Mouse (Mus musculus): Measurements from ENCODE around the gene Tdp1. TPM values are rescaled to one million over a fixed set of nuclear protein-coding genes. Genes with fewer than 3 reads are reported as not detected.

Tdp1 gene
- total RNA-seq, 2 experiments from 2014 or later = 13.4 to 16.0 TPM

DNA sequence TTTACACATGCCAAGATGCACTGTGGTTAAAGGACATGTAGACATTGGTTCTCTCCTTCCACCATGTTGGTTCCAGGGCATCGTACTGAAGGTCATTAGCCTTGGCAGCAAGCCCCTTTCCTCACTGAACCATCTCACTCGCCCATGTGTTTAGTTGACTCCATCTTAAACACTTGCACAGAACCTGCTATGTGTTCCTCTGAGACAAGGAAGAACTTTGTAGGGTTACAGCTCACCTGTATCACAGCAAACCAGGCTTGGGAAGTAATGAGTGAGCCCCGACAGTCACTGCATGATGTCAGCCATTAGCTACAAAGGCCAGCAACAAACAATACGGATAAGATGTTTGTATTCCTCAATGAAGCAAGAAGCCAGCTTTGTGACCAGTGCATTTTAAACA lies 13.5 kb downstream of the Tdp1 start:
- no peak for DNase-seq

DNA sequence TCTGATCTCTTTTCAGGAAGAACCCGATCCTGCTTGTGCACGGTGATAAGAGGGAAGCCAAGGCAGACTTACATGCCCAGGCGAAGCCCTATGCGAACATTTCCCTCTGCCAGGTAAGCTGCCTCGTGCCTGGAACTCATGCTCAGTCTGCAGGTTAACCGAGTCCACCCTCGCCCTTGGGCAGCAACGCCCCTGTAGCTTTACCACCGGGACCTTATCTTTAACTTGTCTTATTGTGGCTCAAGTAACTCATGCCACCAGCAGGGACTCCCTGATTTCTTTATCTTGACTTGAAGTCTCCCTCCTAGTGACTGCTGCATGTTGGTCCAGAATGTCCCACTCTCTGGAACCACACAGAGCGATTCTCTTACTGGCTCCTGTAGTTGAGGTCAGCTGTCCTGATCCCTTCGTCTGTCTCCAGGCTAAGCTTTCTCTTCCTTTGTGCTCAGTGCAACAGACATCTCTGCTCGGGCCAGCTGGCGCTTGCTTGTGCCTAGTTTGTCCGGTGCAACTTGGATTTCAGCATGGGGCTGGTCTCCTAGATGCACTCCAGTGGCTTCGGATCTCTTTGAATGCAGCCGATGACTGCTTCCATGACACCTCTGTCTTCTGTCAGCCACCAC lies 14.0 kb downstream of the Tdp1 start:
- DNase-seq = no peak

DNA sequence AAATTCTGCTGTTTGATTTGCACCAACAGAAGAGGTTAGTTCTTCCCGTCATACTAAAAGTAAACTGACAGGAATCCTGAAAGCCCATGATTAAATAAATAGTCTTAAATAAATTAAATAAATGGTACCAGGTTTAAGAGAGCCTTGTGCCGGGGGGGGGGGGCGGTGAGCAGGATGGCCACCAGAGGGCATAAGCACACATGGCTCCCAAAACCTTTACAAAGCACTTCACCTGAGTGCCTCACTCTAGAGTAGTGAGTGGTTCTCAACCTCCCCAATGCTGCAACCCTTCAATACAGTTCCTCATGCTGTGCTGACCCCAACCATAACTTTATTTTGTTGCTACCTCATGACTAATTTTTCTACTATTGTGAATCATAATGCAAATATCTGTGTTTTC lies 15.7 kb downstream of the Tdp1 start:
- DNase-seq = no peak

DNA sequence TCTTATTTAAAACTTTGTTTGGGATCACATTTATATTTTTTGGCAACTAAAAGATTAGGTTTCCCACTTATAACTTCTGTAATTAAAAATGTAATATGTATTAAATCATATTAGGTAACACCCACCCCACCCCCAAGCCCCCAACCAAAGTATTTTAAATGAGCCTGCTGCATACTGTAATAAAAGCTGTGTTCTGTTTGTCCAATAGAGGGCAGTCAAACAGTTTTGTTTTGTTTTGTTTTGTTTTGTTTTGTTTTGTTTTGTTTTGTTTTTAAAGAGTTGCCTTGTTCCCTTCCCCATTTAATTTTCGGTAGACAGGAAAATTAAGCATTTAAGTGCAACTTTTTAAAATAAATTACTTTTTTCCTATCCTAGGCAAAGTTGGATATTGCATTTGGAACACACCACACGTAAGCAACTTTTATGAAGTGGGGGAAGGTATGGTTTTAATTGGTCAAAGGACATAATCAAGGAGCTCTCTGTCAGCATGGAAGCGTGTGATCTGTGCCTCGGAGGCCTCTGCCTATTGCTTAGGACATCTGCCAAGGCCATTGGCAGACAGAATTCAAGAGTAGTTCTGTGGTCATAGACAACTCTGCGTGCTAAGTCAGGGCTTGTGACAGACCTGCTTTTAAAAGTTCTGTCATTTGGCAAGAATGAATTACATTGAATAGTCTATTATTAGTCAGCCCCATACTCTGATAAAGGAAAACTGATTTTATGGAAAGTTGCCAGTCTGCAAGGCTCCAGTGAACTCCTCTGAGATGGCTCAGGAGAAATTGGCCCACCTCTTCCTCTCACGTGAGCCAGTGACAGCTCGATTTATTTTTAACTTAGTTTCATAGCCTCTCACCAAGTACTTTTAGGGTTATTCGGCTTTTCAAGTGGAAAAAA lies 17.9 kb downstream of the Tdp1 start:
- peak; percentile 17 to 25 for DNase-seq

DNA sequence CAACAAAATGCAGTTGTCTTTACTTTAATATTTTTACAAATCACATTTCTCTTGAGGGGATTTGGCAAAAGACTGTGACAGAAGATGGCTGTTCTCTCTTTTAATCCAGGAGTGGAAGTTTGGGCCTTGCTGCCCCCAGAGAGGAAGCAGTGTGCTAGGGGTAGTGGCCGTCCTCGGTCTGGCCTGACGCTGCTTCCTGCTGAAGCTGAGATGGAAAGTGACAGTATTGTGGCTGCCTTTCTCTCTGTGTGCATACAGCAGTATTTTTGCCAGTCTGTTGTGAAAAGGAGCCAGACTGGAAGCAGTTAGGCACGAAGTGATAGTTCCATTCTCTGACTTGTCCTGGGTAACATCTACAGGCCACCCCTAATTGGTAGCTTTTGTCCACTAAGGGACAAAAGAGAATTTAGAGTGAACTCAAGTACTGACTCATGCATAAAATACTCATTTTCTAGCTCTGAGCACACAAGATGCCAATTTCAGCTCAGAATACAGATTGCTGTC lies 18.6 kb downstream of the Tdp1 start:
- DNase-seq = peak in 1 of 2 experiments; percentile 11

DNA sequence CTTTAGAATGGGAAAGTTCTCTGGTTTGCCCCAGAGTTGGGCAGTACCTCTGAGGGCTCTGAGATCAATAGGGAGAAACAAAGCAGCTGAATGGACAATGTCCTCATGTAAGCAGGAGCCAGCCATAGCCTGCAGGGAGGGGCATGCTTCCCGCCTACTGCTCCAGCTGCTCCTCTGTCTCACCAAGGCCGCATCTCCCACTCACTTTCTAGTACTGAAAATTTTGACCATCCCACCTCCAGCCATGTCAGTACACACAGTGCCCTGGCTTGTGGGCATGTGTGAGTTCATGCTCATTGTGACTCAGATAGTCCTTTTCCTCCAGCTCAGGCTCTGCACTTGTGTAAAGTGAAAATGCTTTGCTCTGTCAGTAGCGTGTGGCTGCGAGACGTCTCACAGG lies 20.2 kb downstream of the Tdp1 start:
- DNase-seq = no peak

DNA sequence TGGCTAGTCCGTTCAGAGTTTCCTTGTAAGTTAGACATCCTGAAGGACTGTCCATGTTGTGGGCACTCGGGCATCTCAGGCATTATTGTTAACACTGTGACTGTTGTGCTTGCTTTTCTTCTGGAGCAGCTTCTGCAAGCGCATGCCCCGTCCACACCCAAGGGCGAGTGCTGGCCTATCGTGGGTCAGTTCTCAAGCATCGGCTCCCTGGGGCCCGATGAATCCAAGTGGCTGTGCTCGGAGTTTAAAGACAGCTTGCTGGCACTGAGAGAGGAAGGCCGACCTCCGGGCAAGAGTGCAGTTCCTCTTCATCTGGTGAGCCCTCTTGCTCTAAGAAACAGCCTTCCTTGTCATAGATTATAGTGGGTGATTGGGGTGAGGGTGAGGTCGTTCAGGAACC lies 27.1 kb downstream of the Tdp1 start:
- DNase-seq = no peak

DNA sequence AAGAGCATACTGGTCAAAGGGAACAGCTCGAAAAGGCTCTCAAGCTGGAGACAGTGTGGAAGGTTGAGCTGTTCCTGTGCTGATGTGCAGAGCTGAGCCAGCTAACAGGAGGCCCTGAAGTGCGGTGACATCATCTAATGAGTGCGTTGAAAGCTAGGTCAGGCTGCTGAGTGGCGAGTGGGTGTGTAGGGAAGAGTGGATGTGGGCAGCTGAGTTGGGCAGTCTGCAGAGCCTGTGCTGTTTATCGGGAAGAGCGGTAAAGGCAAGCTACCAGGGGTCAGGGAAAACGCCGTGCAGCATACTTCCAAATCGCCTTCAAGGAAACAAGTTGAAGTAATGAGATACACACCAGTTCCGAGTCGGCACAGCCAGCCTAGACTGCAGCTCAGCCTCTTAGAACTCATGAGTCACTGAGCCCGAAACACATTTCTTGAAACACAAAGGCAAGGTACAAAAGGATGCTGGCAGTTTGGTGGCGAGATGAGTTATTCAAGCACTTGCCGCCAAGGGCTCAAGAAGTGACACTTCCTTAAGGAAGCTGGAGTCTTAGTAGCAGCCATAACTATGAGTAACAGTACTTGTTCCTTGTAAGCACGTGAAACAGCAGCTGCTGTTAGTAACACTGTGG lies 33.6 kb downstream of the Tdp1 start:
- peak; percentile 37 to 47 for DNase-seq

DNA sequence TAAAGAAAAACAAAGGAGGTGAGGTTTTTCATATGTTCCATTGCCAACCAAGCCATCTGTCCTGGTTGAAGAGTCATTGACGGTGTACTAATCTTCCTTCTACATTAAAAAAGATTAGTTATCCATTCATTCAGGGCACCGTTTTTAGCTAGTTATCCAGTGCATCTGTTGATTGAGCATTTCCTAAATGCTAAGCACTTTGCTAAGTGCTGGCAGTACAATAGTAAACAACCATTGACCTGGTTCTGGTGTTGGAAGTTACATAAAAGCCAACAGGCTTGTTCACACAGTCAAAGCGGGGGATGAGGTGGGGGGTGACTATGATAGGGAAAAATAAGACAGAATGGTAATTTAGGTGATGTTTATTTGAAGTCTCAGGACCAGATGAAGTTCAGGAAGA lies 35.3 kb downstream of the Tdp1 start:
- no peak for DNase-seq

DNA sequence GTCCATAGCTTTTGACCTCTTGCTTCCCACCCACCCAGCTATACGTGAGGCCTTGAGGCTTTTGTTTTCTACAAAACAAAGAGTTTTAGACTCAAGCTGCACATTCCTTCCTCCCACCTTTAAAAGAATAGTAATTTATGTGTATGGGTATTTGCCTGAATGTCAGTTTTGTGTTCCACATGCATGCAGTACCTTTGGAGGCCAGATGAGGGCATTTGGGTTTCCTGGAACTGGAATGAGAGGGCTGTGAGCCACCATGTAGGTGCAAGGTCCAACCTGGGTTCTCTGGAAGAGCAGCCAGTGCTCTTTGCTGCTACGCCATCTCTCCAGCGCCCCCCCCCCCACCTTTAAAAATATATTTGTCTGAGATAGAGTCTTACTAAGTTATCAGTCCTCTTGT lies 36.7 kb downstream of the Tdp1 start:
- DNase-seq = no peak

DNA sequence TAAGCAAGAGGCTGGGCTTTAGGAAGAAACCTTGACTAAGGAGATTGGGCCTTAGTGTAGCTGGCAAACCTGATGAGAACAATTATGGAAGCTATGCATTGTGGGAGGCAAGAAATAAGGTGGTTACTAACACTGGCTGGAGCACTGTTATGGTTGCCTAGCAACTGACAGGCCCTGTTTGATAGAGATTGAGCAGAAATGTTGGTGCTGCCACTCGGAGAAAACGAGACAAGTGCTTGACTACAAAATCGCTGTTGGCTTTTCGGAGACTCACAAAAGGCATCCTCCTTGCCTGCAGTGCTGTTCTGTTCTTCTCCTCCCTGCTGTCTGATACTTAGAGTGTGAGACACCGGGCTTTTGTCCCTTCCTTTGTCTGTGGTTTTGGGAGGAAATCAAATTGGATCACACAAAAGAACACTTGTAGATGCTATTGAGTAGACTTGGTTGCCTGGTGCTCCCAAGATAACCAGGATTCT lies 38.9 kb downstream of the Tdp1 start:
- no peak for DNase-seq

DNA sequence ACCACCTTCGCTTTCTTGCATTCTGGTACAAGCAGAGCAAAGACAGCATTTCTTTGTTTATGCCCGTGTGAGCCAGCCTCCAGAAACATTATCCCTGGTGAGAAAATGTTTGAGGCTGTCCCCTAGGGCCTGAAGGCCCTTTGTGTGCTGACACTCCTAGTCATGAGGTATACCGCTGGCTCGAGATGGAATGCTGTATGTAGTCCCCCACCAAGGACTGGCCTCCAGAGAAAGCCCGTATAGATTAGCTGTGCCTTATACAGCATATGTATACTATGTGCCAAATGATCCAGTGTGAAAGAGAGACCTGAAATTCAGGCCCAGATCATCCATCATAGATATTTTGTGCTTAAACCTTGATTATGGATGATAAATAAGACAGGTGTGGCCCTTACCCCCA lies 39.4 kb downstream of the Tdp1 start:
- DNase-seq = no peak

DNA sequence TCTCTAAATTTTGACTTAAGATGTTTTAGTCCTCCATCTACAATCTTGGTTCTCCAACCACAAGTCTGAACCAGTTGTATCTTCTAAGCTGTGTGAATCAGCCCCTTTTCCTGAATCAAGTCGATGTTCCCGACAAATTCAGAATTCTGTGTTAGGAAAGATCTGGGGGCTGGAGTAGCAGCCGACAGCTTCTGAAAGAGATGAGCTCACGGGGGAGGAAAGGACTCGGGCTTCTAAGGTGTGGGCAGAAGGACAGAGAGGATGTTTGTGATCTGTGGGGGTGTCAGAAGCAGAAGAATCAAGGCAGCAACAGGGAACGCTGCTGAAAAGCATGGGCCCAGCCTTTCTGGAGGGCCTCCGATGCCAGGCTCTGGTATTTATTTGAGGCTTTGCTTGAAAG lies 44.0 kb downstream of the Tdp1 start:
- DNase-seq = no peak

DNA sequence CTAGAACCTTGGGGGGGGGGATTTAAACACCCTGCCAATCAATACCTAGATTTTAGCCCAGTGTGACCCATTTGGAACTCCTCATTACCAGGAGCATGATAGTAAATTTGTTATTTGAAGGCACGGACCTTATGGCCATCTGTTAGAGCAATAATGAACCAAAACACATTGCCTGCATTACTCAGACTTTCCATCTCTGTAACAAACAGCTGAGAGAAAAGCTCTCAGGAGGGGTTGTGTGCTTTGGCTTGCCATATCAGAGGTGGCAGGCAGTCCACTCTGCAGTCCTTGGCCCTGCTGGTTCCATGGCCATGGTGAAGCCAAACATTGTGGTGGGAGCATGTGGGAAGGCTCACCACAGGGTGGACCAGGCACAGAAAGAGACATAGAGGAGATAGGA lies 44.8 kb downstream of the Tdp1 start:
- DNase-seq = no peak

DNA sequence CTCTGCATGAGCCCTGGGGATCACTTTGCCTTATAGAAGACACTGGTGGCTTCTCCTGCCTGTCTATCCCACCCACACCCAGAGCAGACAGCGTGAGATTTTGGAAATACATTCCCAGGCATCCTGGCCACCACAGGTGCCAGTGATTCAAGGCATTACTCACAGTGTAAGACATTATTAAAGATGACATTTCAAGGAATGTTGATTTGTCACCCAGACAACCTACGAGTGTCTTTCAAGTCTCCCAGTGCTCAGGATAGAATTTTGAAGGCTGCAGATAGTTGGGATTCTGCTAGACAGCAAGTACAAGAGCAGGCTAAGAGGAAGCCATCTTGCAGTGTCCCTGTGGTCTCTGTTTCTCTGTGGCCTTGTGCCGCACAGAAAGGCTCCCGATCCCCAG lies 47.9 kb downstream of the Tdp1 start:
- no peak for DNase-seq

DNA sequence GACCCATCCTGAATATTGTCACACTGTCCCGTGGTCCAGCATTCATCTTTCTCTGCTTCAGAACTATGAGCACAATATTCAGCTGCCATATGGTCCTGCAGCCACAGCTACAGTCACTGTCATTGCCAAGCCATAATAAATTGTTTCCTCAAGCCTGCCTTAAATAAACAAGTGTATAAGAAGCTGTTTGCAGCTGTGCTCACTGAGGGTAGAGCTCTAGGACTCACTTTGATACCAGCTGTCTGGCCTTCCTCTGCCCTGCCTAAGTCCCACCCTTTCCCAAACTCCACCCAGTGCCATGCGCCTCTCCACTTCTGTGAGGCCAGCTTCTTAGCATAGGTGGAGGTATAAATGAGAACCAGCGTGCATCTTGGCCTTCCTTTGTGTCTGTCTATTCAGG lies 49.3 kb downstream of the Tdp1 start:
- no peak for DNase-seq

DNA sequence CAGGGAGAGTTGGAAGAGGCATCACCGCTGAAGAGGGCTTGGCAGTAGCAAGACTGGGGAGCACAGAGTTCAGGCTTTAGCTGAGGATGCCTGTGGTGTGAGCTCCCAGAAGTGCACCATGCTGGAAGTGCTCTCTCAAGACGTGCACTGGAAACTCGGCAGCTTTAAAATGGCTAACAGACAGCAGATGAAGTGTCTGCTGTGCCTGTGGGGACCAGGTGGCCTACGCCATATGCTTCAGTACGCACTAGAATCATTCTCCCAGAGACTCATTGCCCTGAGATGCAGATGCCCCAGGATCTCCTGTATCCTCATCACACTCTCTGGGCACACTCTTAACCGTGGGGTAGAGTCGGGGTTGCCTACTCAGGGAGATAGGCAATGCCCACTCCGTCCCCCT lies 51.1 kb downstream of the Tdp1 start:
- DNase-seq = no peak

DNA sequence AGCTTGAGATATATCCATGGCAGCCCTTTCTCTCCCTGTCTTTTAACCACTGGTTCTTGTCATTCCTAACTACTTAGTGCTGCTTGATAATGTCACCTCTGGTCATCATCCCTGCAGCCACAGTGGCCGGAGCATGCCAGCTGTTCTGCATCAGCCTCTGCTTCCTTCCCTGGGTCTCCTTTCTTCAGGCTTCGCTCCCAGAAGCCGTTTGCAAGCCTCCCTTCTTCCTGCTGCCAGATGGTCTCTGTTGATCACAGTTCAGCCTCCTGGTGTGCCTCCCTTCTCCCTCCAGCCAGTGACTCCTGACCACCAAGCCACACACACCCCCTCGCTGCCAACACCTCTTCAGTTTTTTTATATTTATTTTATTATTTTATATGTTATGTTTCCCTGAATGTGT lies 54.2 kb downstream of the Tdp1 start:
- DNase-seq = no peak

DNA sequence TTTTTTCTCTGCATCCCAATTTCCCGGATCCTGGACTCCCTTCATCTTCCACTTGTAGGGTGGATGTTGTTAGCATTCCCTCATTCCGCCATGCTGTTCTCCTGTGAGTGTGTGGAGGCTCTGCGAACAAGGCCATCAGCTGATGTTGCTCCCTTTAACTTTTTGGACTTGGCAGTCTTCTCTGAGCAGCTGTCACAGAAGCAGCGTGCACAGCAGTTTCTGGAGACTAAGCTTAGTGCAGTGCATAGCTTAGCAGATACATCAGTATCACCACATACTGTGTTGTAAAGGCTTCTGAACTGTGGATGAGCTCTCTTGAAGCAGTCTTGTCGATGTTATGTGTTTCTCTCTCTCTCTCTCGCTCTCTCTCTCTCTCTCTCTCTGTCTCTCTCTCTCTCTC lies 54.9 kb downstream of the Tdp1 start:
- DNase-seq = no peak

DNA sequence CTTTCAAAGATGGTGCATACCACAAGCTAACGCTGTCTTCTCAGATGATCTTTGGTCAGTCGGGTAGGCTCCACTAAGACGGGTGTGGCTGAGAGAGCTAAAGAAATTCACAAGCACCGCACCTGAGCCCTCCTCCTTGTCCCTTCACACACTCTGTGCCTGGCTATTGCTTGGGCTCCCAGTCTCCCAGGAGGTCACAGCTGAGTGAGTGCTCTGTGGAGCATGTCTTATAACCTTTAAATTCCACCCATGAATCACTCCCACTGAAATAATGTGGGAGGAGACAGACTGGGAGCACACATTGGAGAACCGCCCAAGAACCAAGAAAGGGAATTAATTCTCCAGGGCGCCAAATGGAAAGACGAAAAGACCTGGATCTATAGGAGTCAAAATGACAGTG lies 56.4 kb downstream of the Tdp1 start:
- DNase-seq = no peak

DNA sequence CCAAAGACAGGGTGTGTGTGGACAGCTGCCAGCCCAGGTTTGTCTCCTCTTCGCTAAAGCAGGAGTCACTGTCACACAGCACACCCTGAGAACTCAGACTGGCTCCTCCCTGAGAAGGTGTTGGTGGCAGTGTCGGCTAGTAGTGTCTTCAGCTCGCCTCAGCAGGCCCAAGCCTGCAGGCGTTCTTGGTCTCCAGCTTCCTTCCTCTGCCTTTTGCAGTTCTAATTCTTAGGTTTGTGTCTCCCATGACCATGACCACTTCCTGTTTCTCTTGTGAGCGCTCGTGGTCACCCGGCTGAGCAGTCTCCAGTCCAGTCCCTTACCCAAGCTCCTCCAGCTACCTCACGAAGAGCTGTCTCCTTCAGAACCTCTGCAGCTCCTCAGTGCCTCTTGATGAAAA lies 58.1 kb downstream of the Tdp1 start:
- no peak for DNase-seq

DNA sequence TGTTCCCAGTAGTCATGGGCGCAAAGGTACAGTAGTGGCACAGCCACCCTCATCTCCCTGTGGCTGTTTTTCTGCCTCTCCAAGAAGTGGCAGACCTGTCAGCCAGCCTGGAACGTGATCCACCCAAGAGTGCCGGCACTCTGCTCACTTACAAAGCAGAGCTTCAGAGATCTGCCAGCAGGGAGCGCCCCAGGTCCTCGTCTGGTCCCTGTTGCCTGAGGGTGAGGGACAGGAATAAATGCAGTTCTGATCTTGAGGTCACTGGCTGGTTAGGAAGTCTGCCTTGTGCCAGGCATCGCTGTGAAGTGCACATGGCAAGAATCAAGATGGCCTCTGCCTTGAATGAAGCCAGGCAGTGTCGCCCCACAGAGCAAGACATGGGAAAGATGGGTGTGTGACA lies 68.6 kb downstream of the Tdp1 start:
- peak; percentile 74 to 79 for DNase-seq

DNA sequence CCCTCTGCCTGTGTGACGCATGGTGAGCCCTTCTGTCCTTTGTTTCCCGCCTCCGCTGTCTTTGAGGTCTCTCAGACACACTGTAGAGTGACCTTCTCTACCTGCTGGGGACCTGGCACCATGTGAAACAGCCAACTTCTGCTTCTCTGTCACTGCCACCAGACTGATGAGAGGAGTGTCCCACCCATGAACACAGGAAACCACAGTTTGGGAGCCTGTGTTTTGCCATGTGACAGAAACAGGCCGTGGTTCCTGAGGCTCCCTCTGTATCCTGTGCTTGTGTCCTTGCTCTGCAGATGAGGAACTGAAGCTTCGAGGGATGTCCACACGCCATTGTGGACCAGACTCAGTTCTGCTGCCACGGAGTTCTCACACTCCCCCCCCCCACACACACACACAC lies 72.1 kb downstream of the Tdp1 start:
- DNase-seq = no peak

All from adrenal gland, postnatal 36 days (tissue).